Comparison of ENCODE assay signal across 8 mouse cellular contexts in the genomic region with DNA sequence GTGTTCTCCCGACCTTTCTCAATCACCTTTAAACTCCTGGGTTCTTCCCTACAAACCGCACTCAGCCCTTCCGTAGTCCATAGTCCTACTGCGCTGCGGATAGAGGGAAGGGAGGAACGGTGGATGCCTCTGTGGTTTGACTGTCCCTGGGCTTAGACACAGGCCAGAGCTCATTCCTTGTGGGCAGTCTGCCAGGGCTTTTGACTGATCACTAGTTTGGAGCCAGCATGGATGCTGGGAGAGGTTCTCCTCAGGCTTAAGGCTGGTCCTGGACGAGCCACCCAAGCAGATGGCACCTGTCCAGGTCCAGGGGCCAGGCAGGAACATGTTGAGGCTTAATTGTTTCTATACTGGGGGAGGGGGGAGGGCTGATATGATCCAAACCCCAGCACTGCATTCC.
A peak's percentile ranks its signal among the peaks of the same experiment; 100 is the strongest.
DNase-seq lines count a peak whose midpoint lies in the region; ATAC-seq and TF ChIP-seq lines count a peak whose summit lies in the region.

No protein-coding gene starts in this region.

- no peaks in the 10 kb centered on the region for H3K27me3 ChIP-seq in kidney, adult 2 months (replicated peaks; ENCODE audit: control insufficient read depth, insufficient read depth, low read length)
- no peaks in the 10 kb centered on the region for H3K27me3 ChIP-seq in kidney, embryonic 14.5 days (ENCODE audit: control insufficient read depth, insufficient read depth, low read length)
- H3K27me3 ChIP-seq in heart, embryonic 16.5 days (ENCODE audit: control insufficient read depth, insufficient read depth, low read length), result no peaks in the 10 kb centered on the region
- H3K27me3 ChIP-seq in forebrain, embryonic 11.5 days (ENCODE audit: control insufficient read depth, insufficient read depth, low read length), result no peaks in the 10 kb centered on the region

- H3K4me3 ChIP-seq in kidney, adult 2 months (ENCODE audit: insufficient read depth, low read depth, low read length), result no peak overlapping the region
- no peak overlapping the region for H3K4me3 ChIP-seq in kidney, embryonic 14.5 days (ENCODE audit: low read length)
- H3K4me3 ChIP-seq in heart, embryonic 16.5 days (ENCODE audit: low read length), result no peak overlapping the region
- no peak overlapping the region for H3K4me3 ChIP-seq in forebrain, embryonic 11.5 days (ENCODE audit: low read depth, low read length)

- intact Hi-C loops in left cerebral cortex, postnatal 14 days (cut with DNase I), result loop anchor here (5.0 to 10.0 kb wide), 2 partner anchors 75 to 102 kb away; no protein-coding TSS in a partner anchor

- ATAC-seq in kidney, embryonic 14.5 days (ENCODE audit: low FRiP score, low TSS enrichment), result no peak
- peak; percentile 42; the same call in 1 of the 2 replicates for ATAC-seq in heart, embryonic 16.5 days (replicated peaks; ENCODE audit: extremely low read depth, insufficient read depth, low FRiP score)
- ATAC-seq in forebrain, embryonic 11.5 days (replicated peaks; ENCODE audit: low FRiP score), result no peak

- no peaks in the 10 kb centered on the region for H3K36me3 ChIP-seq in kidney, adult 2 months (ENCODE audit: control insufficient read depth, insufficient read depth, low read length)
- H3K36me3 ChIP-seq in kidney, embryonic 14.5 days (ENCODE audit: control insufficient read depth, insufficient read depth, low read length), result no peaks in the 10 kb centered on the region
- H3K36me3 ChIP-seq in heart, embryonic 16.5 days (ENCODE audit: control insufficient read depth, insufficient read depth), result no peaks in the 10 kb centered on the region
- H3K36me3 ChIP-seq in forebrain, embryonic 11.5 days (ENCODE audit: control insufficient read depth, insufficient read depth, low read length), result no peaks in the 10 kb centered on the region

- H3K4me1 ChIP-seq in kidney, adult 2 months (ENCODE audit: control insufficient read depth, insufficient read depth, low read length), result no peaks in the 10 kb centered on the region
- peaks cover 29% of the 10 kb centered on the region for H3K4me1 ChIP-seq in kidney, embryonic 14.5 days (ENCODE audit: control insufficient read depth, insufficient read depth, low read length)
- H3K4me1 ChIP-seq in heart, embryonic 16.5 days (ENCODE audit: control insufficient read depth, insufficient read depth, low read length), result peaks cover 33% of the 10 kb centered on the region
- H3K4me1 ChIP-seq in forebrain, embryonic 11.5 days (replicated peaks; ENCODE audit: control insufficient read depth, insufficient read depth, low read length), result no peaks in the 10 kb centered on the region

- no peak overlapping the region for H3K9ac ChIP-seq in kidney, embryonic 14.5 days (ENCODE audit: low read depth, low read length)
- no peak overlapping the region for H3K9ac ChIP-seq in heart, embryonic 16.5 days (ENCODE audit: low read length)
- no peak overlapping the region for H3K9ac ChIP-seq in forebrain, embryonic 11.5 days (ENCODE audit: low read length)

- no peak for TF ChIP-seq POLR2A in kidney, adult 2 months (IDR thresholded peaks at IDR 0.05; ENCODE audit: low read depth, low read length)

- DNase-seq in kidney, adult 2 months, result peak; percentile 26
- peak; percentile 30 for DNase-seq in 3T3-L1 (ENCODE audit: low read depth, low spot score)
- DNase-seq in cerebellum, adult 11 months, result peak; percentile 76
- no peak for DNase-seq in forebrain, embryonic 11.5 days (ENCODE audit: low spot score)
- DNase-seq in left cerebral cortex, postnatal 14 days (ENCODE audit: low spot score in 2 of 2), result no peak
- no peak for DNase-seq in embryo, embryonic 11 days

- H3K4me2 ChIP-seq in kidney, embryonic 14.5 days (replicated peaks; ENCODE audit: low read depth, low read length), result no peak overlapping the region
- H3K4me2 ChIP-seq in heart, embryonic 16.5 days (ENCODE audit: low read depth, low read length), result no peak overlapping the region
- no peak overlapping the region for H3K4me2 ChIP-seq in forebrain, embryonic 11.5 days (ENCODE audit: low read depth, low read length, severe bottlenecking)

- no peak overlapping the region for H3K27ac ChIP-seq in kidney, adult 2 months (ENCODE audit: insufficient read depth, low read depth, low read length)
- no peak overlapping the region for H3K27ac ChIP-seq in kidney, embryonic 14.5 days (ENCODE audit: low read depth, low read length)
- H3K27ac ChIP-seq in heart, embryonic 16.5 days (ENCODE audit: low read length), result no peak overlapping the region; the same call in 1 of the 2 replicates
- H3K27ac ChIP-seq in forebrain, embryonic 11.5 days (ENCODE audit: low read depth, low read length), result no peak overlapping the region

- 67% methylated on average over 7 of the region's 7 CpGs for WGBS in kidney, adult 2 months
- 78% methylated on average over 7 of the region's 7 CpGs for WGBS in kidney, embryonic 14.5 days
- 38% methylated on average over 7 of the region's 7 CpGs for WGBS in heart, embryonic 16.5 days
- 90% methylated on average over 7 of the region's 7 CpGs for WGBS in forebrain, embryonic 11.5 days

- H3K9me3 ChIP-seq in kidney, embryonic 14.5 days (ENCODE audit: control insufficient read depth, low read length), result no peaks in the 10 kb centered on the region
- H3K9me3 ChIP-seq in heart, embryonic 16.5 days (replicated peaks; ENCODE audit: control insufficient read depth, low read length), result no peaks in the 10 kb centered on the region
- H3K9me3 ChIP-seq in forebrain, embryonic 11.5 days (ENCODE audit: control insufficient read depth, low read length), result no peaks in the 10 kb centered on the region

- no peak for TF ChIP-seq CTCF in kidney, adult 2 months (conservative IDR thresholded peaks at IDR 0.05; ENCODE audit: insufficient read depth, insufficient read length, low read depth, low read length)

Comparison
In these comparisons a context has a peak if more than half of its experiments do, and no peak if none do; other contexts are left out.
1. DNase-seq: peak in kidney, adult 2 months (single experiment), 3T3-L1 (single experiment) and cerebellum, adult 11 months (single experiment); none in forebrain, embryonic 11.5 days (single experiment), left cerebral cortex, postnatal 14 days (0 of 2) and embryo, embryonic 11 days (single experiment).